Mouse (Mus musculus) embryo, embryonic 9.5 days (tissue): Measurements from ENCODE around the gene Stpg1.
A peak's percentile ranks its signal among the peaks of the same experiment; 100 is the strongest.

ENCODE experiments used
- DNase-seq: peaks from one replicate; pipeline ENCODE4 v3.0.0-alpha.2; 2017; ENCODE audit errors: extremely low spot score

Gene Stpg1

DNA sequence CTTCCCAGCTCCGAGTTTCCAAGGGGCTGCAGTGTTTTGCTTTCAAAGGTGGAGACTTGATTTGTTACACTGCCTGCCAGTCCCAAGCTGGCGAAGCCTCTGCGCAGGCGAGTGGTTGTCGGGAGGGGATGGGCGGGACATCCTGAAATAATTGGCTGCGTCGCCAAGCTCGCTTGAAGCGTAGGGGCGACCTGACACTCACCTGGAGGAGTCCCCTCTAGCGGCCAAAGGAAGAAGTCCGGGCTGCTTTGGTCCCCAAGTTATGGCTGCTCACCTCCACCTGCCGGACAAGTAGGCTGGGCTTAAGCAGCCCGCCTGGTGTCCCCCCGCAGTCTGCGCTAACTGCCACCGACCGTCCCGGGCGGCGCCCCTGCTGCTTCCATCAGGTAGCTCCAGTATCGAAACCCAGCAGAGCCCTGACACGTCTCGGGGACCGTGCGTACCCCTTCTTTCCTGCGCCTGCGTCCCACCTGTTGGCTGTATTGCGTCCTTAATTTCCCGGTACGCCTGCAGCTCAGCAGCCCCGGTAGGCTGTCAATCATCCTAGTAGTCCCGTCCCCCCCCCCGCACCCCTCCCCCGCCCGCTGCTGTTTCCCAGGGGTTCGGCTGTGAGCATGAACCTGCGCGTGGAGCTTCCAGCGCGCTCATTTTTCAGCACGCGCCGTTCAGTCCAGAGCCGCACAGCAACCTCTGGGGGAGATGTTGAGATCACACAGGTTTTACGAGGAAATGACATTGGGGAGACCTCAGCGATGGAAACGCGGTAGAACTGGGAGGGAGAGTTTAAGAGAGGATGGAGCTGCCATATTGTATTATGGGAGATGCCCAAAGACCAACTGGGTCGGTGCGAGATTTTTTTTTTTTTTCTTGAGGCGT lies at the start of gene Stpg1, which contains the start of gene Nipal3:
TSS of gene Stpg1 (plus strand) at position 270 of the 876 bp plus-strand sequence.
TSS of gene Nipal3 (minus strand) at position 518 of the 876 bp plus-strand sequence.
- peak; percentile 88 for DNase-seq

GRCm38 (mm10) chr4:135451360-135452015 lies 43.1 kb upstream of the Stpg1 start:
- peak; percentile 25 for DNase-seq

DNA sequence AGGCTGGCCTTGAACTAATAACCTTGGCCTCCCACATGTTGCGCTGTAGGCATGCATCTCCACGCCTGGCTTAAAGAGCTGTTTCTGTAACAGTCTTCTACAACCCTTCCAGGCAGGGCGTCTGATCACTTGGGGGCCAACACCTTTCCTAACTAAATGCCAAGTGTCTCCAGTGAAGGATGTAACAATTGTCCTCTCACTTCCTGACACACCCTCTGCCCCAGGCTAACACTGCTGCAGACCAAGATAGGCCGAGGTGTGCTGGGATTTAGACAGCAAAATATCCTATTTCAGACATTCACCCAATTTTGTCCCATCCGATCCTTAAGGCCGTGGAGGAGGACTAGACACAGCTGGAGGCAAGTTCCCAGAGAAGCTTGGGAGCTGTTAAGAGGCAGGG lies 41.4 kb upstream of the Stpg1 start:
- no peak for DNase-seq

- no peak for DNase-seq
Observed at GRCm38 (mm10) chr4:135453572-135453971, 41.0 kb upstream of the Stpg1 start.

DNA sequence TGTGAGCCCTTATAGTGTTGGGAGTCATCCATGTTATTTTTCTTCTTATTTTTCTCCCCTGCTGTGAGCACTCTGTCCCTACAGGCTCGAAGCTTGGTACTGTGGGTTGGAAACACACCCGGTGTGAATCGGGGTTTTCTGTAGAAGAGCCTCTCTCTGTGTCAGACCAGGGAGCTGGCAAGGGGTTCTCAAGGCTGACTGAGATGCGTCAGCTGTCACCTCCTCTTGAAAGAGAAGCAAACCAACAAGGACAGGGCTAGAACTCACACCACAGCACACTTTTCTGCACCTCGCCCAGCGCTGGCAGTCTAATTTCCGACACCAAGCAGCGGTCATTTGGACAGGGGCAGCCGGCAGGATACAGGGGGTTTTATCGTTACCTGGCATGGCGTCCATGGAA lies 31.2 kb upstream of the Stpg1 start:
- DNase-seq: no peak

- no peak for DNase-seq
Observed at GRCm38 (mm10) chr4:135477851-135478250, 16.7 kb upstream of the Stpg1 start.

- no peak for DNase-seq
Observed at GRCm38 (mm10) chr4:135480370-135480769, 14.2 kb upstream of the Stpg1 start.

DNA sequence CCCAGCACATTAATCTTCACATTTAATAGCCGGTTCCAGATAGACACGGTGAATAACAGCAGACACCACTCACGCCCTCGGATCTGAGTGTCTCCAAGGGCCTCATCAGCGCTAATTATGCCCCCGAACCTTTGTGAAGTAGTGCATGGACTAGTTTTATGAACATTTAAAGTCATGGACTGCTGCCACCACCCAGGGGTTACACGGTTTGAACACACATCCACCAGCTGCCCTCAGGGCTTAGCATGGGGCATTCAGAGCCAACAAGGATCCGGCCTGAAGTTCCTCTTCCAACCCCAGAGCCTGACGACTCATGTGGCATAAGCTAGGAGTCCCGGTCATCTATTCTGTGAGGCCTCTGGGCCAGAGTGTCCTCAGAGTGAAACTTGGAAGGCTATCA lies 9.5 kb upstream of the Stpg1 start:
- no peak for DNase-seq

DNA sequence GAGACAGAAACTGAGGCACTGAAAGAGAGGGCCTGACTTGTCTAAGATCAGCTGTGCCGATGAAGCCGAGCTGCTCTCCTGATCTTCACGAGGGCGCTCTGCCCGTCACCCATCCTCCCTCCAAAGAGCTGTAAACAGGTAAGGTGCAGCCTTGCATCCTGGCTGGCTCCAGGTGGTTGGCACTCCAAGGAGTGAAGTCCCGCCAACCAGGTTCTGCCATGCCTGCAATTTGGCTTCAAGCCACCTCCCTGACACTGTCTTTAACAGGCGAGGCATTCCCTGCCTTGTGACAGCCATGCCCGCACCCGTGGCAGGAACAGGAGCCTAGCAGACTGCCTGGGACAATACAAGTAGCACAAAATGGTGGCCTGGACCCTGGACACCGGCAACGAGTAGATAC lies 8.2 kb upstream of the Stpg1 start:
- DNase-seq: no peak

GRCm38 (mm10) chr4:135489256-135489655 lies 5.3 kb upstream of the Stpg1 start:
- no peak for DNase-seq

DNA sequence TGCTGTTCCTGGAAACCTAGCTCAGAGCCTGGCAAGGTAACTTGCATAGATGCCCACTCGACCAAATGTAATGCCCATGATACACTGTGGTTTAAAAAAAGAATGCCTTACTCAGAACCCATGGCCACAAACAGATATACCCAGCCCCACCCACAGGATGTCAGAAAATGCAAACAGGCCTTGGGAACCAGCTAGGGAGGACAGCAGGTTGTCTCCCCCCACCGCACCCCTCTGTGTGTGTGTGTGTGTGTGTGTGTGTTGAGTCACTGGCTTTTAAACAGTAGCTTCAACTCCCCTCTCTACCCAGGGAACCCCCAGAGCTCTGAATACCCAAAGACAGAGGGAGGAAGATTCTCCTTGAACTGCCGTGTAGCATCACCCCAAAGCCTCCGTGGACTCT lies 1.3 kb upstream of the Stpg1 start:
- no peak for DNase-seq

DNA sequence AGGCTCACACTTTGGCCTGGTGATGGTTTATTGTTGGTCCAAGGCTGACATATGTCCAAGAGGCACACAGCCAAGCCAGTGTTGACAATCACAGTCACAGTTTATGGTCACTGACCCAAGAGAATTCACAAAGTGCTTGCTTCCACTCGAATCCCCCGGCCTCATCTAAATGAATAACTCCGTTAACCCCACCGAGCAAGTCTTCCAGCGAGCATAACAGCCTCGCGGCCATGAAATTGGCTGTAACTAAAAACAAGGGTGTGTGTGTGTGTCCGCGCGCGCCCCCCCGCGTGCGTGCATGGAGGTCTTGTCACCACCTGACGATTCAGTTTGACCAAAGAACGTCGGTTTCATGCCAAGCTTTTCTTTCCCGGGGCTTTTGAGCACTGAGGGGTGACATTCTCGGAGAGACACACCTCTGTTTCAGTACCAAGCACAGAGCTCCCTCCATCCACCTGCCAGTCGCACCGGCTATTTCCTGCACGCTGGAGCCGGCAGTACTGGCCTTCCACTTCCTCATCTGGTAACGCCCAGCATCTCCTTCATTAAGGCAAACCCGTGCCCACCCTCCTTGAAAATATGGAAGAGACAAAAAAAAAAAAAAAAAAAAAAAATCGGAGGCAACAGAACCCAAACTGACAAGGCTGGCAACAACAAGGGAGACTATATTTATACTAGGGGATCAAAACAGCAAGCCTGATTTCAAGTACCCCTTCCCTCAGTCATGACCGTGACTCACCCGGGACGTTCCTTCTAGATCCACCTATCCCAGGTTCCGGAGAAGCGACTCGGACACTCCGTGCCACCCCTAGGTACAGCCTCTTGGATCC lies 684 bp upstream of the Stpg1 start:
- DNase-seq: peak; percentile 44

- DNase-seq: no peak
Observed at GRCm38 (mm10) chr4:135495397-135495791, 804 bp downstream of the Stpg1 start.

DNA sequence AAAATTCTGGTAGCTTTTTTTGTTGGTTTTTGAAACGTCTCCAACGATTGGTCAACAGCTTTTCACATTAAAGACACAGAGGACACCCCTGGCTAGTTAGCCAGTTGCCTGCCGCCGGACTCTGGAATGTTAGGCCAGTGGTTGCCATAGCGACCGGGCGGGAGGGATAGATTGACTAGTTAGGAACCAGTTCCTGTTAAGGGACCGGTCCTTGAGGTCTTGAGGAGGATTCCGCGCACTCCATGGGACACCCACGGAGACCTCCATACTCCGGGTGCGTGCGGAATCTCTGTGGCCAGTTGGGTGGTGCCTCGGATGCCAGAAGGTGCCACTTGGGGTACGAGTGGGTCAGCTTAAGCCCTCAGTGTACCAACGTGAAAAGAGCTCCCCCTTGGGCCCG lies 1.2 kb downstream of the Stpg1 start:
- DNase-seq: peak; percentile 79

GRCm38 (mm10) chr4:135498136-135498535 lies 3.5 kb downstream of the Stpg1 start:
- no peak for DNase-seq

GRCm38 (mm10) chr4:135499831-135500230 lies 5.2 kb downstream of the Stpg1 start:
- DNase-seq: no peak

- no peak for DNase-seq
Observed at GRCm38 (mm10) chr4:135501587-135501986, 7.0 kb downstream of the Stpg1 start.

DNA sequence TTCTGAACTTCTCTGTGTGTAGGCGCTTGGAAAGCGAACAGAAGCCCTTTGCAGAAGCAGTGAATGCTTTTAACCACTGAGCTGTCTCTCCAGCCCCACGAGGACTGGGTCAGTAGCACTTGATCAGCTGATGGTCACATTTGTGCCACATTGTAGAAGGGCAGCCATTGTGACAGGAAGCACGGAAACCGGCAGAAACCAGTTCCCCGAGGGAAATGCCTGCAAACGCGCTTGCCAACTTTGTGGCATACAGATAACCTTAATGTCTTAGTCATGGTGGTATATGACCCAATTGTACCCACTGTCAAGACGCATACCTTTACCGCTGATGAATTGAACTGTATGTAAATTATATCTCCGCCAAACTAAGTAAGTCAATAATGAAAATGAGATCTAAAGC lies 11.2 kb downstream of the Stpg1 start:
- no peak for DNase-seq

- peak; percentile 70 for DNase-seq
Observed at GRCm38 (mm10) chr4:135507547-135508350, 13.2 kb downstream of the Stpg1 start.

GRCm38 (mm10) chr4:135508419-135509039 lies 13.9 kb downstream of the Stpg1 start:
- peak; percentile 87 for DNase-seq

DNA sequence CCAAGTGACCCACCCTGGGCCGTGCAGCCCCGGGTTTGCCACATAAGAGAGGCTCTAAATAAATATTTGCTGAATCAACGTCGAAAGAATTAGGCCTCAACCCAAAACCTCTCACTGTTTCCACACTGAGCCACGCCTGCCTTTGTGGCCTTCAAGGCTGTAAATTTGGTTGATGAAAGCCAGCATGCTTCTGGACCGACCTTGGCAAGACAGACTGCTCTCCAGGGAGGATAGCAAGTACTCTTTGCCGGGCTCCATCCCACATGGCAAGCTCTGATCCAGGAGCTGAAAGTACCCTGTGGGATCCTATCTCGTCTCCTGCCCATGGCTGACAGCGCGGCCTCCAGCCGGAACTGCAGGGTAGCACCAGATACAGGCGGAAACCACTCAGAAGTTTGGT lies 14.9 kb downstream of the Stpg1 start:
- no peak for DNase-seq
